Mouse (Mus musculus): ENCODE results near the gene Astn1. TPM values are rescaled to one million over a fixed set of nuclear protein-coding genes. Genes with fewer than 3 reads are reported as not detected.

Astn1 gene
- polyA plus RNA-seq, 2 experiments from 2014 or later = 0.16 TPM; not detected in 1

Other genes starting within 250 kb of the Astn1 start
- under 1 TPM in 1 of 2 experiments, not detected in 1; 0.13 TPM for gene Brinp2, start 5.9 kb upstream of the Astn1 start, polyA plus RNA-seq (2017; shearing (Covaris generic))